Mouse (Mus musculus): ENCODE data around the gene Cyp4a12b.
"Not testable (repeated sequence)": the region's sequence is repeated elsewhere in the genome, so short reads cannot be mapped to it uniquely, and the experiment has no call there.

The Cyp4a12b gene

DNA sequence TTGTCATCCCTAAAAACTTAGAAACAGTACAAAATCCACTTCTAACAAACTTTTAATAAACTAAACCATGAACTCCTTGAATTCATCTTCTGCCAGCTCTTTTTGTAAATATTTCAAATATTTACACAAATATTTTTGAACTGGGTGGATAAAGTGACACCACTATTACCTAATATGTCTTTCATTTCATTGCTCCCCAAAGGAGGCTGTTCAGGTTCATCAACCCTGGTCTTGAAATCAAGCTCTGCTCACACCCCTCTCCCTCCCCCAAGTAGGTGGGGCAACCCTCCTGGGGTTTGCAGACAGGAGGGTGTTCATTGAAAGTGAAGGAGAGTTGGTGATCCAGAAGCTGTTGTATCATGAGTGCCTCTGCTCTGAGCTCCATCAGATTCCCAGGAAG is at the start of gene Cyp4a12b:
Cyp4a12b (plus strand) TSS at position 301 of the 400 bp plus-strand sequence.
- not testable (repeated sequence) for DNase-seq (ENCODE audit: low read depth)

DNA sequence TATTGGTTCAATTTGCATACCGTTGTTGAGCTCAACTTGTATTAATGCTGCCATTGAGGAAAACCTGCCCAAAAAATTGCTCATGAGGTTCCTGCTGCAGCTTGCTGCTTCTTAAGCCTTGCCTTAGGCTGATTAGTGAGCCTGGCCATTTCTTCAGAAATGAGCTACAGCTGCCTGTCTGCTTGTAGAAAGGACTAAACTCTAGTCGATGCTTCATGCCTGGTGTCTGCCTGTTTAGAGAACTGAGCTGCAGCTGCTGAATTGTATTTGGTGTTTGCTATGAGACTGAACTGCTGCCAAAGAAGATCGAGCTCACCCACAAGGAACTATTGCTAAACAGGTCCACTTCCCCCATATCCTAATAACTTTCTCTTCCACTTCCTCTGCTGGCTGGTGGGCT is 45.8 kb upstream of the Cyp4a12b start:
- DNase-seq (ENCODE audit: low read depth) = not testable (repeated sequence)

GRCm38 (mm10) chr4:115368067-115368466 is 43.4 kb upstream of the Cyp4a12b start:
- not testable (repeated sequence) for DNase-seq (ENCODE audit: low read depth)

DNA sequence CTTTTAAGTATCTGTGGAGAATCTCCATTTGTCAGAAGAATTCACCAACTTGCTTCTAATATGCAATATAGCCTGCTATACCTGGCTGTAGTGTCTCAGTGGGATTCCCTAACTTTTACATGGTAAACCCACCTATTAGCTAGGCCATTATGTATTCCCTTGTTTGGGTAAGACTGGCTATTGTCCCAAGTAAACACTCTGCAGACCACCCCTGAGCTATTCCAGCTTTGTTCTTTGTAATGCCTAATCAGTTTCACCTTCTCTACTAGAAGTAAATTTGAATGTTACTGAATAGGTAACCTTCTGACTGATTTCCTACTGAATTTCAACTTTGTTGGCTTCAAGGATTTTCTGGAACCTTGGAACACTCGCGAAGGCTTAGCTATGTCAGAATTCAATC is 15.2 kb upstream of the Cyp4a12b start:
- DNase-seq (ENCODE audit: low read depth) = not testable (repeated sequence)

GRCm38 (mm10) chr4:115396950-115397349 is 14.5 kb upstream of the Cyp4a12b start:
- not testable (repeated sequence) for DNase-seq (ENCODE audit: low read depth)

GRCm38 (mm10) chr4:115450577-115451137 is 39.2 kb downstream of the Cyp4a12b start:
- no peak for DNase-seq (ENCODE audit: low read depth)

DNA sequence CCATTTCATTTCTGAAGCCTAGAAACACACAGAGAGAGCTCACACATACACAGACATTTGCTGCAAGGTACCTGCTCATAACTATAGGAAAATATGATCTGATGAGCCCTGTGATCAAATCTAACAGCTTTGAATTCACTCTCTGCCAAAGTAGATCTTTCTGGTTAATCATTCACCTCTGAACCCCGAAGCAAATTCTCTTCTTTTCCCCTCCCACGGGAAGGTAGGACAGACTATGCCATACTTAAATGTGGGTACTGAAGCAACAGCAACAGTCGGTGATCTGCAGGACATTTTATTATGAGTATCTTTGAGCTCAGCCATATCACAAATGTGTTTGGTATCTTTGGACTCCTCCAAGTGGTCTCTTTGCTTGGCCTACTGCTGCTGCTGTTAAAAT is 40.9 kb downstream of the Cyp4a12b start, which contains the start of gene Cyp4a30b:
Cyp4a30b (plus strand) TSS at position 301 of the 400 bp plus-strand sequence.
- no peak for DNase-seq (ENCODE audit: low read depth)

GRCm38 (mm10) chr4:115473585-115473984 is 62.2 kb downstream of the Cyp4a12b start:
- DNase-seq (ENCODE audit: low read depth) = not testable (repeated sequence)

GRCm38 (mm10) chr4:115476051-115476450 is 64.6 kb downstream of the Cyp4a12b start:
- DNase-seq (ENCODE audit: low read depth) = not testable (repeated sequence)

- no peak for DNase-seq (ENCODE audit: low read depth)
Measured at GRCm38 (mm10) chr4:115481006-115481652, 69.7 kb downstream of the Cyp4a12b start.

All from NIH3T3 (cell line).